Mouse (Mus musculus) hindbrain, postnatal 0 days (tissue): ENCODE measurements around the gene Dcst1. TPM values are rescaled to one million over a fixed set of nuclear protein-coding genes. Genes with fewer than 3 reads are reported as not detected.

Experiments
- ATAC-seq: fragments of 200-750 bp; cut with Nextera tagmentation; 2 replicates; pipeline ENCODE4 v1.8.0; 2017; ENCODE audit warnings: mild to moderate bottlenecking, moderate TSS enrichment, moderate library complexity
- DNase-seq: peaks from one replicate; pipeline ENCODE4 v3.0.0-alpha.2; 2015; ENCODE audit warnings: low spot score
- H3K27ac ChIP-seq: fragments of 300-500 bp; sonication (generic); 2 replicates; pipeline ENCODE4 v1.5.1; 2014; ENCODE audit warnings: mild to moderate bottlenecking
- H3K27me3 ChIP-seq: fragments of 300-500 bp; sonication (generic); 2 replicates; pipeline ENCODE4 v1.6.1; 2014; ENCODE audit warnings: low read length, mixed read lengths; ENCODE audit not compliant: insufficient read depth
- H3K36me3 ChIP-seq: fragments of 300-500 bp; sonication (generic); 2 replicates; pipeline ENCODE4 v1.6.1; 2014; ENCODE audit warnings: low read length, mixed read lengths; ENCODE audit not compliant: insufficient read depth
- H3K4me1 ChIP-seq: fragments of 300-500 bp; sonication (generic); 2 replicates; pipeline ENCODE4 v1.6.1; 2014; ENCODE audit warnings: antibody characterized with exemption, low read length, mixed read lengths; ENCODE audit not compliant: insufficient read depth
- H3K4me2 ChIP-seq: fragments of 300-500 bp; sonication (generic); 2 replicates; pipeline ENCODE4 v1.6.1; 2014; ENCODE audit warnings: low read depth, mild to moderate bottlenecking, low read length, moderate library complexity, mixed read lengths
- H3K4me3 ChIP-seq: fragments of 300-500 bp; sonication (generic); 2 replicates; pipeline ENCODE4 v1.5.1; 2014; ENCODE audit warnings: low read length
- H3K9ac ChIP-seq: fragments of 300-500 bp; sonication (generic); replicated peaks from 2 replicates; pipeline ENCODE4 v1.6.1; 2014; ENCODE audit warnings: mild to moderate bottlenecking, low read length, moderate library complexity, mixed read lengths
- H3K9me3 ChIP-seq: fragments of 300-500 bp; sonication (generic); 2 replicates; pipeline ENCODE4 v1.6.1; 2016; ENCODE audit warnings: low read length, mixed read lengths
- CTCF ChIP-seq: IDR thresholded peaks from 2 replicates; pipeline ENCODE4 v1.5.1; 2016; ENCODE audit warnings: antibody characterized with exemption, control low read depth, low read depth
- WGBS: fragments of 180-500 bp; shearing (Covaris S2); extraction: QIAGEN DNeasy Blood & Tissue Kit; methylation state at CpG from one replicate; pipeline ENCODE4 v1.1.7; 2014; 5-methylcytosine and 5-hydroxymethylcytosine counted together
- polyA plus RNA-seq: library from polyadenylated mRNA; unstranded; fragments of >200 nt; fragmentation: Nextera tagmentation; extraction: Ambion mirVana; gene quantifications from 2 replicates; pipeline ENCODE4 v1.2.1, GENCODE M21; 2015
- total RNA-seq: library from RNA; depleted of rRNA; stranded (reverse); fragments of >200 nt; gene quantifications from 2 replicates; pipeline ENCODE4 v1.2.3, GENCODE M21; 2014

Gene Dcst1
- total and polyA plus RNA-seq, 2 experiments from 2014 or later, result 0.05 to 1.1 TPM

DNA sequence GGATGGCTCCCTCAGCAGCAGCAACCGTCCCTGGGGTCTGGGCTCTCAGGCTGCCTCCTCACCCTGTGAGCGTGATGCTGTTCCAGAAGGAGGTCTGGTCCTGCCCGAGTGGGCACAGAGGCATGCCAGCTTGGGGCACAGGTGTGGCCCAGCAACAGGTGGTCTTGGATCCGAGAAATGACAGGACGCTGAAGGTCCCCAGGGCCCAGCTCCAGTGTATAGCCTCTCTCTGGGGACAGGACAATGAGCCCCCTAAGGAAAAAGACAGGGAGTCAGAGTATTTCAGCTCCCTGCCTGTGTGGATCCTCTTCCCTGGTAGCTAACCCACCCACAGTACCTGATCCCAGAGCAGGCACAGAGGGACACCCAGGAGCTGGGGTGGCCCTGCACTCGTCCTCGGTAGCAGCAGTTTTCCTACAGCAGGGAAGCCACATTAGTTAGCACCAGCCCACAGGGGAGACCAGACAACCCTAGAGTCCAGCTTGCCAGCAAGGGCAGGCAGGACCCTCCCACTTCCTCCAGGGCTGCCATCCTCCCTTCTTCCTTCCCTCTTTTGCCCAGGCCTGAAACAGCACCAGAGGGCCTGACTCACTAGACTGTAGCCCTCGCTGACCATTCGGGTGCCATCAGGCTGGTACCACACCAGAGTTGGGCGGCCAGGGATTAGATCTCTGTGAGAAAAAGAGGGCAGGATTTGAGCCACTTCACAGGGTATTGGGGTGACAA lies 18.1 kb downstream of the Dcst1 start:
- Histone ChIP-seq H3K27ac (no peak overlapping the region), H3K9ac (no peak overlapping the region), H3K9me3 (no peaks in the 10 kb centered on the region), H3K4me2 (no peak overlapping the region), H3K4me1 (0 out of 2 replicates have a peak, but pooled peaks cover 7% of the 10 kb centered on the region), H3K27me3 (no peaks in the 10 kb centered on the region), H3K4me3 (no peak overlapping the region), H3K36me3 (peaks cover 4% of the 10 kb centered on the region; the same call in 1 of the 2 replicates)
- TF ChIP-seq CTCF, result no peak
- DNase-seq (no peak), ATAC-seq (no peak)
- WGBS, result 82% methylated on average over 10 of the region's 10 CpGs

DNA sequence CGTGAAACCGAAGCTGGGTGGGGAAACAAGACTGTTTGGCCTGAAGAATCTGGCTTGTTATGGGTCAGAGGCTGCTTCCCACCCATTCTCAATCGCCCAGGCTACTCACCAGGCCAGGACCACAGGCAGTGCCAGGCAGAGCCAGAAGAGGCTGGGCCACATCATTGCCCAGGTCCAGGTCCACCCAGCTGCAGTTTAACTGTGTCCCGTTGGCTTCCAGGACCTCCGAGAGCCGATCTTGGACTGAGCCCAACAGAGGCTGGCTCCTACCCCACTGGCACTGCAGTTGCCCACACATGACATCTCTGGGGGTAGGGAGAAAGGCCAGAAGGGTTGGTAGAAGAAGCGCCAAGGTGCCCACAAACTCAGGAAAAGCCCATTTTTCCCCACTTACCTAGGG lies 21.8 kb downstream of the Dcst1 start:
- H3K4me3 ChIP-seq, result no peak overlapping the region
- WGBS, result 69% methylated on average over 7 of the region's 7 CpGs
- TF ChIP-seq CTCF, result no peak
- H3K27me3 ChIP-seq, result no peaks in the 10 kb centered on the region
- no peak overlapping the region for H3K9ac ChIP-seq
- H3K9me3 ChIP-seq, result no peaks in the 10 kb centered on the region
- no peak overlapping the region for H3K4me2 ChIP-seq
- ATAC-seq (no peak), DNase-seq (no peak)
- 0 out of 2 replicates have a peak, but pooled peaks cover 5% of the 10 kb centered on the region for H3K4me1 ChIP-seq
- no peak overlapping the region for H3K27ac ChIP-seq
- H3K36me3 ChIP-seq, result peaks cover 4% of the 10 kb centered on the region; the same call in 1 of the 2 replicates

DNA sequence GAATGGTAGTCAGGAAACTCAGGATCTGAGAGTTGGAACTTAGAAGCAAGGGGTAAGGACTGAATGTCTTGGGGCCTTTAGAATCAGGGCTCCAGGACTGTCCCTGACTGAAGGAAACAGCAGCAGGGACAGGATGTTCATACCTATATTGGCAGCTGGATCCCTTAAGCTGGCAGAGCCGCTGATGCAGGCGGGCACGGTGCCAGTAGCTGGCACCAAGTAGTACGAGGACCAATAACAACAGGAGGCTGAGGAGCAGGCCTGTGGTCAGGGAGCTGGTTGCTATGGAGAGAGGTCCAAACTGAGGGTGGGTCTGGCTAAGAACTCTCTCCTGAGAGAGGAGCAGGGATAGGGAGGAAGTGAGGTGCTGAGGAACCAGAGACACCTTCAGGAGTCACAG lies 23.3 kb downstream of the Dcst1 start:
- DNase-seq (no peak), ATAC-seq (no peak)
- H3K4me1 ChIP-seq, result 0 out of 2 replicates have a peak, but pooled peaks cover 9% of the 10 kb centered on the region
- H3K4me2 ChIP-seq, result no peak overlapping the region
- no peak overlapping the region for H3K4me3 ChIP-seq
- 42% methylated on average over 4 of the region's 4 CpGs for WGBS
- peaks cover 4% of the 10 kb centered on the region; the same call in 1 of the 2 replicates for H3K36me3 ChIP-seq
- no peaks in the 10 kb centered on the region for H3K9me3 ChIP-seq
- H3K27ac ChIP-seq, result no peak overlapping the region
- H3K9ac ChIP-seq, result no peak overlapping the region
- H3K27me3 ChIP-seq, result no peaks in the 10 kb centered on the region
- no peak for TF ChIP-seq CTCF

DNA sequence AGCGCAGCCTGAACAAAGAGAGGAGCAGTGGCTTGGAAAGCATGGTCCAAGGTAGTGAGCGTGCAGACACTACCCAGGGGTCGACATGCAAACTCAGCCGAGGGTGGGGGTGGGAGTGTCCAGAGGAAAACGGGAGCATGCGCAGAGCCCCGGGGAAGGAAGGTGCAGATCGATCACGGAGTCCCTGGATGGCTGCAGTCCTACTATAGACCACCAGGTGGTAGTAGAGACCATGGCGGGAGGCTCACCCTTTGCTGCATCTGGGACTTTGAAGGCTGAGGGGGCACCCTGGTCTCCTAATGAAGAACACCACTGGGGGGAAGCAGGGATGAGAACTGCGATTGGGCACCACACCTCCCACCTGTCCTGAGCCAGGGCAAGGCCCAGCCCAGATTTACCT lies 24.6 kb downstream of the Dcst1 start:
- H3K36me3 ChIP-seq, result peaks cover 3% of the 10 kb centered on the region; the same call in 1 of the 2 replicates
- ATAC-seq (peak; percentile 53), DNase-seq (peak; percentile 90)
- whole genome bisulfite sequencing, result 8% methylated on average over 11 of the region's 11 CpGs
- H3K4me2 ChIP-seq, result peak overlapping the region; percentile 57
- no peaks in the 10 kb centered on the region for H3K9me3 ChIP-seq
- H3K4me1 ChIP-seq, result 0 out of 2 replicates have a peak, but pooled peaks cover 9% of the 10 kb centered on the region
- peak overlapping the region; percentile 33; the same call in 1 of the 2 replicates for H3K9ac ChIP-seq
- no peak overlapping the region for H3K27ac ChIP-seq
- TF ChIP-seq CTCF, result peak; percentile 99
- peak overlapping the region; percentile 27; the same call in 1 of the 2 replicates for H3K4me3 ChIP-seq
- H3K27me3 ChIP-seq, result no peaks in the 10 kb centered on the region

DNA sequence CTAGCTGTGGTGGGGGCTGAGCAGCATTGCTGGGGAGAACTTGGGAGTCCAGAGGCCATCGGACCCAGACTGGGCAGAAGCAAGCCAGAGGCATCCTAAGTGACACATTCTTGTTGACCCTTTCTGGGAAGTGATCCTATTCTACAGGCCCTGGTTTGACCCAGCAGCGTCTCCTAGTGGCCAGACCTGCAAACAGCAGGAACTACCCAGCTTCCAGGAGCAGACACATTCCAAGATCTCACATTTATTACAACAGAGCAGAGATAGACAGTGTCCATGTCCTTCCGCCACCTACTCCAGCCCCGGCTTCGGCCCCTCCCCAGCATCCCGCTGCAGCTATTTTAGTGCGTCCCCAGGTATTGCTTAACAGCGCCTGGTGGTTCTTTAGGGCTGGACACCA lies 25.6 kb downstream of the Dcst1 start:
- ATAC-seq (no peak), DNase-seq (peak; percentile 71)
- Histone ChIP-seq H3K27ac (no peak overlapping the region), H3K4me3 (no peak overlapping the region), H3K27me3 (no peaks in the 10 kb centered on the region), H3K36me3 (no peaks in the 10 kb centered on the region; the same call in 1 of the 2 replicates), H3K4me2 (no peak overlapping the region), H3K9me3 (no peaks in the 10 kb centered on the region), H3K4me1 (0 out of 2 replicates have a peak, but pooled peaks cover 9% of the 10 kb centered on the region), H3K9ac (no peak overlapping the region)
- WGBS, result 30% methylated on average over 8 of the region's 8 CpGs
- TF ChIP-seq CTCF, result peak; percentile 92

DNA sequence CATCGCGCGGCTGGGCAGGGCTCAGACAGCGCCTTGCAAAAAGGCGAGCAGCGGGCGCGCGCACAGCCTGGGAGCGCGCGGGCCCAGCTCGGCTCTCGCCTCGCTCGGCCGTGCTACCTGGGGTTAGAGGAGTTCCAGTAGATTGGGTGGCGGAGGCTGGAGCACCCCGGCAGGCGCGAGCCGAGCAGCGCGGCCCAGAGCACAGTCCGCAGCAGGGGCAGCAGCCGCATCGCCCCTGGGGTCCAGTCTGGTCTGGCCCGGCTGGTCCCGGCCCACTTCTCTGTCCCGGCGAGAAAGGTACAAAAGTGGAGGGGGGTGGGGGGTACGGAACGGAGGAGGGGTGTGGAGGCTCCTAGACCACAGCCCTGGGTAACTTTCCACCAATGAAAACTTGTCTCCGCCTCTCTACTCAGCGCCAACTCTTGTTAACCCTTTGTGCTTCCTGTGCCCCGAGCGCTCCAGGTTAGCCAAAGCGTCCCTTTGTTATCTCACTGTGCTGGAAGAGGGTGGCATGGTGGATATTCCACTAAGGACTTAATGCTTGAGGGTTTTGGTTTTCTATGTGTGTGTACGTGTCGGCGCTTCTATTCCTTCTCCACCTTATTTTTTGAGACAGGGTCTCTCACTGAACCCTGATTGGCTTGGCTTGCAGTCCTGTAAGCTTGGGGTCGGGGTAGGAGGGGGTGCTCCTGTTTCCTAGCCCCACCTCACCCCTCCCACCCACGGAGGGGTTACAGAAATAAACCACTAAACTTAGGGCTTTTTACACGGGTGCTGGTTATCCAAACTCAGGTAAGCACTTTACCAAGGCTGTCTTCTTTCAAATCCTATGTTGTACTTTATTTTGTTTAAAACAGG lies 27.1 kb downstream of the Dcst1 start, which contains the start of gene Efna4:
Gene Efna4 (minus strand): TSS at position 308 of the 858 bp plus-strand sequence.
- DNase-seq (peak; percentile 76), ATAC-seq (peak; percentile 73)
- H3K4me3 ChIP-seq, result peak within 1 kb of the TSS; percentile 62
- peak within 1 kb of the TSS; percentile 54 for H3K9ac ChIP-seq
- H3K27ac ChIP-seq, result no peak within 1 kb of the TSS
- under 1% methylated on average over 44 of the region's 44 CpGs for WGBS
- no peaks in the 10 kb centered on the region for H3K27me3 ChIP-seq
- H3K36me3 ChIP-seq, result peaks cover 3% of the 10 kb centered on the region; the same call in 1 of the 2 replicates
- H3K9me3 ChIP-seq, result no peaks in the 10 kb centered on the region
- TF ChIP-seq CTCF, result no peak; the same call in 1 of the 2 replicates
- peak within 1 kb of the TSS; percentile 72 for H3K4me2 ChIP-seq
- peaks cover 13% of the 10 kb centered on the region; the same call in 1 of the 2 replicates for H3K4me1 ChIP-seq
